Mouse (Mus musculus) gastrocnemius, postnatal 25 days (tissue): ENCODE measurements around the gene Bivm. TPM values are rescaled to one million over a fixed set of nuclear protein-coding genes. Genes with fewer than 3 reads are reported as not detected.

Experiments used
- DNase-seq: peaks from one replicate; pipeline ENCODE4 v3.0.0; 2022
- long read RNA-seq, 2 experiments: library from polyadenylated mRNA; stranded (forward); transcript quantifications; one replicate each; pipeline ENCODE4 v2.0.0; 2021
- total RNA-seq, 2 experiments: library from RNA; stranded (reverse); gene quantifications; 1 replicate in 1 of 2; 2 replicates in 1 of 2; pipeline ENCODE4 v1.2.3; 2021

Bivm gene
- total RNA-seq: 1 to 10 TPM; 6.9 to 8.8 TPM
- long read RNA-seq, experiment 1, partial matches to known transcripts: 0 of 1 reads
- long read RNA-seq, experiment 1, other reads (novel, unspliced or antisense): 1 of 1 reads
- long read RNA-seq, experiment 2, partial matches to known transcripts: 0 of 2 reads
- long read RNA-seq, experiment 2, other reads (novel, unspliced or antisense): 1 of 2 reads

- peak; percentile 89 for DNase-seq
Measured at GRCm38 (mm10) chr1:44118239-44119054, at the start of gene Bivm, which contains the start of gene Kdelc1. TSS of gene Bivm (plus strand) at chr1:44118957. TSS of gene Kdelc1 (minus strand) at chr1:44118808.

- DNase-seq: peak; percentile 8
Measured at GRCm38 (mm10) chr1:44101448-44102225, 17.1 kb upstream of the Bivm start.

- peak; percentile 93 for DNase-seq
Measured at GRCm38 (mm10) chr1:44102259-44102717, 16.5 kb upstream of the Bivm start, which contains the start of gene Tex30. TSS of gene Tex30 (minus strand) at chr1:44102441.

- DNase-seq: no peak
Measured at GRCm38 (mm10) chr1:44102939-44103338, 15.8 kb upstream of the Bivm start.

GRCm38 (mm10) chr1:44117571-44117970 is 1.2 kb upstream of the Bivm start:
- DNase-seq: no peak

- DNase-seq: peak; percentile 80
Measured at GRCm38 (mm10) chr1:44119201-44120073, 680 bp downstream of the Bivm start.

- DNase-seq: no peak
Measured at GRCm38 (mm10) chr1:44120074-44120406, 1.3 kb downstream of the Bivm start.

GRCm38 (mm10) chr1:44122256-44122655 is 3.5 kb downstream of the Bivm start:
- DNase-seq: no peak

GRCm38 (mm10) chr1:44125590-44125989 is 6.8 kb downstream of the Bivm start:
- DNase-seq: no peak

GRCm38 (mm10) chr1:44129929-44130581 is 11.3 kb downstream of the Bivm start:
- DNase-seq: no peak

- no peak for DNase-seq
Measured at GRCm38 (mm10) chr1:44140232-44140631, 21.5 kb downstream of the Bivm start.

- DNase-seq: no peak
Measured at GRCm38 (mm10) chr1:44142747-44143146, 24.0 kb downstream of the Bivm start.

GRCm38 (mm10) chr1:44147563-44148381 is 29.0 kb downstream of the Bivm start, which contains the start of gene Ercc5:
TSS of gene Ercc5 (plus strand) at chr1:44147744.
- peak; percentile 85 for DNase-seq

GRCm38 (mm10) chr1:44148706-44149105 is 29.9 kb downstream of the Bivm start:
- DNase-seq: no peak

- no peak for DNase-seq
Measured at GRCm38 (mm10) chr1:44155287-44155686, 36.5 kb downstream of the Bivm start.

GRCm38 (mm10) chr1:44158317-44158716 is 39.6 kb downstream of the Bivm start:
- DNase-seq: no peak

GRCm38 (mm10) chr1:44161818-44162217 is 43.1 kb downstream of the Bivm start:
- DNase-seq: no peak

GRCm38 (mm10) chr1:44162389-44162788 is 43.6 kb downstream of the Bivm start:
- DNase-seq: no peak

GRCm38 (mm10) chr1:44167859-44168383 is 49.2 kb downstream of the Bivm start:
- DNase-seq: no peak

- DNase-seq: no peak
Measured at GRCm38 (mm10) chr1:44172656-44173055, 53.9 kb downstream of the Bivm start.
